9 mouse cellular contexts compared by ENCODE assay signal in the genomic region with DNA sequence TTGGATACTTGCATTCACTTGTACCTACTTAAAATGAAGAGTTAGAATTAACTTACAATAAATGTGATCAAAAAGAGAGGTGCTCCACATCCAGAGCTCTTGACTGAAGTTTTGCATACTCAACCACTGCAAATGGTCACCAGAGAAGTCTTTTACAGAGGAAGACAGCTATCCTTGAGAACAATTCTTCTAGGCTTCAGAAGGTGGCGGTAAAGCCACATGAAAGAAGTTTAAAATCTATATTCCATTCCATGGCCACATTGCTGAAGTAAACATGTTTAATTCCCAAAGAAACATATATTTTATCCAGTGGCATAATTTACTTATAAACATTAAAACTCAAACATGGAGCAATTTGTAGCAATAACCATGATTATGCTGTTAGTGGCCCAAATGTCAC.
A peak's percentile ranks its signal among the peaks of the same experiment; 100 is the strongest.
DNase-seq lines count a peak whose midpoint lies in the region; ATAC-seq and TF ChIP-seq lines count a peak whose summit lies in the region.
"Had no signal": no experiment of that assay in that cellular context is flagged by ENCODE, and none has a peak within 500 bp of the region (broad histone marks: within the 10 kb centered on the region; RNA-seq: fewer than 3 reads in every experiment).

No protein-coding gene starts in this region.

- no peaks in the 10 kb centered on the region for H3K27me3 ChIP-seq in kidney, postnatal 0 days (ENCODE audit: insufficient read depth, low read length)

- no peaks in the 10 kb centered on the region for H3K36me3 ChIP-seq in kidney, postnatal 0 days (ENCODE audit: insufficient read depth, low read length)

- H3K4me2 ChIP-seq in kidney, postnatal 0 days (ENCODE audit: low read length): no peak overlapping the region

- H3K4me1 ChIP-seq in kidney, postnatal 0 days (replicated peaks; ENCODE audit: insufficient read depth, low read length): no peaks in the 10 kb centered on the region

- 45% methylated on average over 1 of the region's 1 CpGs for WGBS in kidney, postnatal 0 days

- ATAC-seq in kidney, postnatal 0 days (replicated peaks; ENCODE audit: low FRiP score, low read depth): no peak

- H3K27ac ChIP-seq in kidney, postnatal 0 days: no peak overlapping the region

- TF ChIP-seq CTCF in kidney, postnatal 0 days (IDR thresholded peaks at IDR 0.05; ENCODE audit: low read depth): peak; percentile 69

- no peaks in the 10 kb centered on the region for H3K9me3 ChIP-seq in kidney, postnatal 0 days (replicated peaks; ENCODE audit: low read length)

- peak; percentile 16 for DNase-seq in adrenal gland, postnatal 10 days
- DNase-seq in adrenal gland, adult 8-10 months: no peak
- peak; percentile 83 for DNase-seq in kidney, postnatal 0 days (ENCODE audit: low spot score)
- DNase-seq in kidney, adult 18-20 months: no peak
- DNase-seq in right cerebral cortex, postnatal 10 days (ENCODE audit: low spot score in 2 of 2): peak; percentile 24 to 32
- no peak for DNase-seq in right cerebral cortex, postnatal 36 days (ENCODE audit: low spot score in 2 of 2)
- no peak for DNase-seq in thymus, postnatal 4 days
- no peak for DNase-seq in urinary bladder, postnatal 4 days (ENCODE audit: low spot score in 2 of 2)
- DNase-seq: cerebellum, adult 9-10 months had no signal

- H3K9ac ChIP-seq in kidney, postnatal 0 days (ENCODE audit: low read depth, low read length): no peak overlapping the region

- no peak overlapping the region for H3K4me3 ChIP-seq in kidney, postnatal 0 days (replicated peaks; ENCODE audit: low read depth, low read length)

Comparison
In these comparisons a context has a peak if more than half of its experiments do, and no peak if none do; other contexts are left out.
1. DNase-seq: peak in adrenal gland, postnatal 10 days (single experiment), kidney, postnatal 0 days (single experiment) and right cerebral cortex, postnatal 10 days (2 of 2); none in adrenal gland, adult 8-10 months (single experiment), kidney, adult 18-20 months (single experiment), right cerebral cortex, postnatal 36 days (0 of 2), thymus, postnatal 4 days (single experiment) and urinary bladder, postnatal 4 days (0 of 2).